Mouse (Mus musculus) left cerebral cortex, postnatal 36 days (tissue): Measurements from ENCODE around the gene Rab40b. TPM values are rescaled to one million over a fixed set of nuclear protein-coding genes. Genes with fewer than 3 reads are reported as not detected.

Source experiments
- DNase-seq, 2 experiments: peaks; one replicate each; pipeline ENCODE4 v3.0.0; 2021 to 2022; ENCODE audit warnings: low spot score in 2 of 2, mixed read lengths in 1 of 2
- intact Hi-C: fragments of 180-260 bp; cut with DNase I; formaldehyde crosslinking; loops from one replicate; pipeline ENCODE4 v1.15.1; 2025
- microRNA-seq: library from miRNA; unstranded; fragments of <30 nt; microRNA quantifications from one replicate; pipeline ENCODE4 v1.2.0, GENCODE M21; 2022
- total RNA-seq, 2 experiments: library from RNA; stranded (reverse); gene quantifications; 2 replicates each; pipeline ENCODE4 v1.2.3; 2021

The Rab40b gene
- total RNA-seq, 2 experiments from 2014 or later = 48.5 to 51.5 TPM

DNA sequence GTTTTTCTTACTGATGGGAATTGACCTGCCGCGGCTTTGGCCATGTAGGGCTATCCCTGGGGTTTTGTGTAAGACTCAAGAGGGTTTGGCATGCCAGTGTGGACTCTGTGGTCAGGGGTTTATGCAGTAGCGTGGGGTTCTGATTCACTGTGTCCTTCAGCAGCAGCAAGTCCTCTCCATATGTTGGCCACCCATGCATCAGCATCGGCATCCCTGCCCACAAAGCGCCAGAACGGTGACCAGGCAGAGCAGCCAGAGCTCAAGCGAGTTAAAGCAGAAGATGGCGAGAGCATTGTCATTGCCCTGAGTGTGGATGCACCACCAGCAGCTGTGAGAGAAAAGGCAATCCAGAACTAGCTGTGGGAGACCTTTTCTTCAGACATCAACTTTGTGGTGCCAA lies 81.4 kb downstream of the Rab40b start:
- peak; percentile 66 to 67 for DNase-seq
- intact Hi-C loops = no loop called here

Small RNAs within 50 kb of the gene (microRNA-seq; reads per million reads assigned to microRNA genes)
- gene Mir7236 = 1.3 reads per million

Other genes with a start within 250 kb of the Rab40b start
- gene Tex19.1, start 242.1 kb downstream of the Rab40b start, total RNA-seq = not detected
- gene Uts2r, start 228.0 kb downstream of the Rab40b start, total RNA-seq = not detected
- 10 to 100 TPM; 24.5 to 28.6 TPM for gene Hexdc, start 183.8 kb downstream of the Rab40b start, total RNA-seq
- gene Ogfod3, start 183.5 kb downstream of the Rab40b start, total RNA-seq = 1 to 10 TPM; 7.9 to 8.0 TPM
- 10 to 100 TPM; 20.4 to 27.7 TPM for gene Cybc1, start 158.9 kb downstream of the Rab40b start, total RNA-seq
- 10 to 100 TPM; 48.1 to 62.7 TPM for gene Narf, start 151.0 kb downstream of the Rab40b start, total RNA-seq
- gene Foxk2, start 128.3 kb downstream of the Rab40b start, total RNA-seq = 10 to 100 TPM; 85.1 to 89.9 TPM
- gene Wdr45b, start 33.8 kb downstream of the Rab40b start, total RNA-seq = 10 to 100 TPM; 60.4 to 62.2 TPM
- 10 to 100 TPM; 45.3 to 50.6 TPM for gene Fn3krp, start 33.1 kb upstream of the Rab40b start, total RNA-seq
- 10 to 100 TPM; 54.4 to 54.6 TPM for gene Fn3k, start 46.7 kb upstream of the Rab40b start, total RNA-seq
- gene Tbcd, start 63.7 kb upstream of the Rab40b start, total RNA-seq = 10 to 100 TPM; 39.5 to 40.5 TPM
- gene Zfp750, start 131.1 kb upstream of the Rab40b start, total RNA-seq = under 1 TPM in 1 of 2 experiments, not detected in 1; 0.10 TPM